Mouse (Mus musculus) ovary, postnatal 36 days (tissue): ENCODE measurements around the gene Gm4305.
"Not testable (repeated sequence)": the region's sequence is repeated elsewhere in the genome, so short reads cannot be mapped to it uniquely, and the experiment has no call there.

Source experiments
- DNase-seq: peaks from one replicate; pipeline ENCODE4 v3.0.0; 2022; ENCODE audit warnings: low spot score, mixed read lengths

Gm4305 gene

GRCm38 (mm10) chr10:100350793-100351192 lies at the start of gene Gm4305:
TSS of gene Gm4305 (plus strand) at chr10:100351093.
- DNase-seq: not testable (repeated sequence)

- not testable (repeated sequence) for DNase-seq
Observed at GRCm38 (mm10) chr10:100335376-100335775, 15.5 kb upstream of the Gm4305 start, which contains the start of gene Gm4301. TSS of gene Gm4301 (plus strand) at chr10:100335676.

GRCm38 (mm10) chr10:100340536-100340935 lies 10.4 kb upstream of the Gm4305 start, which contains the start of gene Gm4302:
TSS of gene Gm4302 (plus strand) at chr10:100340836.
- not testable (repeated sequence) for DNase-seq

GRCm38 (mm10) chr10:100345672-100346071 lies 5.2 kb upstream of the Gm4305 start, which contains the start of gene Gm4303:
TSS of gene Gm4303 (plus strand) at chr10:100345972.
- DNase-seq: not testable (repeated sequence)

- DNase-seq: peak; percentile 20
Observed at GRCm38 (mm10) chr10:100356841-100357240, 5.9 kb downstream of the Gm4305 start.

GRCm38 (mm10) chr10:100361038-100361437 lies 10.1 kb downstream of the Gm4305 start, which contains the start of gene Gm4307:
TSS of gene Gm4307 (plus strand) at chr10:100361338.
- DNase-seq: not testable (repeated sequence)

- not testable (repeated sequence) for DNase-seq
Observed at GRCm38 (mm10) chr10:100382460-100382859, 31.6 kb downstream of the Gm4305 start, which contains the start of gene Gm4312. TSS of gene Gm4312 (minus strand) at chr10:100382560.
